Mouse (Mus musculus): ENCODE data around the gene Prss33.

Prss33 gene

DNA sequence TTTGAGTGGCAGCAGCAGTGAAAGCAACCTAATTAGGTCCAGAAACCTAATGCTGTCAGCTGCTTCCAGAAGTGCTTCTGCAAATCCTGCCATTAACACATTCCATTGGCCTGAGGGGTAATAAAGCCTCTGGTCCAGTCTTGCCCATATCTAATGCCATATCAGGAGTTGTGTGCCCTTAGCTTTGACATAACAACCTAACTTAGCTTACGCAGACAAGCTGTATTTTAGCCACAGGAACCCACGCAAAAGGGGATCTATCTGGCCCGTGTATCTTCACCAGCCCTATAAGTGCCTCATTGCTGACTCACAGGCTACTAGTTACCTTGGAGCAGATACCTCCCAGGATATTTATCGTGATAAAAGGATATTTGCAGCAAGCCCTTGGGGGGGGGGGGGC lies 10.3 kb downstream of the Prss33 start:
- no peak for DNase-seq (ENCODE audit: low read depth)

GRCm38 (mm10) chr17:23823614-23824013 lies 12.2 kb downstream of the Prss33 start:
- DNase-seq (ENCODE audit: low read depth), result no peak

- DNase-seq (ENCODE audit: low read depth), result no peak
Measured at GRCm38 (mm10) chr17:23823018-23823417, 12.8 kb downstream of the Prss33 start.

GRCm38 (mm10) chr17:23822094-23822493 lies 13.8 kb downstream of the Prss33 start:
- no peak for DNase-seq (ENCODE audit: low read depth)

DNA sequence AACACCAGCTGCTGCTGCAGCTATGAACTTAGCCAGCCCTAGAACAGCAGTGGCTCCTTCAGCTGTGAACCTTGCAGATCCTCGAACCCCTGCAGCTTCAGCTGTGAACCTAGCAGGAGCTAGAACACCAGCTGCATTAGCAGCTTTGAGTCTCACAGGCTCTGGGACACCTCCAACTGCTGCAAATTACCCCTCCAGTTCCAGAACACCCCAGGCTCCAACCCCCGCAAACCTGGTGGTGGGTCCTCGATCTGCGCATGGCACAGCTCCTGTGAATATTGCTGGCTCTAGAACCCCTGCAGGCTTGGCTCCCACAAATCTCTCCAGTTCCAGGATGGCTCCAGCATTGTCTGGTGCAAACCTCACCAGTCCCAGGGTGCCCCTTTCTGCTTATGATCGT lies 15.1 kb downstream of the Prss33 start:
- DNase-seq (ENCODE audit: low read depth), result no peak

DNA sequence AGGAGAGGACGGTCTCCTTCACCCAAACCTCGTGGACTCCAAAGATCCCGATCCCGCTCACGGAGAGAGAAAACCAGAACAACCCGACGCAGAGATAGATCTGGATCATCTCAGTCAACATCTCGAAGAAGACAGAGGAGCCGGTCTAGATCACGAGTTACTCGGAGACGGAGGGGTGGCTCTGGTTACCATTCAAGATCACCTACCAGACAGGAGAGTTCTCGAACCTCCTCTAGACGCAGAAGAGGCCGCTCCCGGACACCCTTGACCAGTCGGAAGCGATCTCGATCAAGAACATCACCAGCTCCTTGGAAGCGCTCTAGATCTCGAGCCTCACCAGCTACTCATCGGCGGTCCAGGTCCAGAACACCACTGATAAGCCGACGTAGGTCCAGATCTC lies 16.6 kb downstream of the Prss33 start:
- no peak for DNase-seq (ENCODE audit: low read depth)

- no peak for DNase-seq (ENCODE audit: low read depth)
Measured at GRCm38 (mm10) chr17:23818579-23818978, 17.3 kb downstream of the Prss33 start.

DNA sequence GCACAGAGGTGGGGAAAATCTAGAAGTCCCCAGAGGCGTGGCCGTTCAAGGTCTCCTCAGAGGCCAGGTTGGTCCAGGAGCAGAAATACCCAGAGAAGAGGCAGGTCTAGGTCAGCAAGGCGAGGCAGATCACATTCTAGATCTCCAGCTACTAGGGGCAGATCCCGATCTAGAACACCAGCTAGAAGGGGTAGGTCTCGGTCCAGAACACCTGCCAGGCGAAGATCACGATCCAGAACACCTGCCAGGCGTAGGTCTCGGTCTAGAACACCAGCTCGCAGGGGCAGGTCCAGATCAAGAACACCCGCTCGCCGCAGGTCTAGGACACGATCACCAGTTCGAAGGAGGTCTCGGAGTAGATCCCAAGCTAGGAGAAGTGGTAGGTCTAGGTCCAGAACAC lies 20.2 kb downstream of the Prss33 start:
- DNase-seq (ENCODE audit: low read depth), result no peak

GRCm38 (mm10) chr17:23807918-23808317 lies 27.9 kb downstream of the Prss33 start:
- no peak for DNase-seq (ENCODE audit: low read depth)

DNA sequence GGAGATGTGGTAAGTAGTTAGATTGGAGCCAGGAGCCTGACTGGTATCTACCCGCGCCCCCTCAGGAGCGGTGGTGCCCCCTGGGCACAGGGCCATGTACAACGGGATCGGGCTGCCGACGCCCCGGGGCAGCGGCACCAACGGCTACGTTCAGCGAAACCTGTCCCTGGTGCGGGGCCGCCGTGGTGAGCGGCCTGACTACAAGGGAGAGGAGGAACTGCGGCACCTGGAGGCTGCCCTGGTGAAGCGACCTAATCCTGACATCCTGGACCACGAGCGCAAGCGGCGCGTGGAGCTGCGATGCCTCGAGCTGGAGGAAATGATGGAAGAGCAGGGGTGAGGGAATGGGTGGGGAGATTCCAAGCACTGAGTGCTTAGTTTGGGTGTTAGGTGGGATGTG lies 29.0 kb downstream of the Prss33 start:
- DNase-seq (ENCODE audit: low read depth), result no peak

- no peak for DNase-seq (ENCODE audit: low read depth)
Measured at GRCm38 (mm10) chr17:23804426-23805085, 31.3 kb downstream of the Prss33 start.

DNA sequence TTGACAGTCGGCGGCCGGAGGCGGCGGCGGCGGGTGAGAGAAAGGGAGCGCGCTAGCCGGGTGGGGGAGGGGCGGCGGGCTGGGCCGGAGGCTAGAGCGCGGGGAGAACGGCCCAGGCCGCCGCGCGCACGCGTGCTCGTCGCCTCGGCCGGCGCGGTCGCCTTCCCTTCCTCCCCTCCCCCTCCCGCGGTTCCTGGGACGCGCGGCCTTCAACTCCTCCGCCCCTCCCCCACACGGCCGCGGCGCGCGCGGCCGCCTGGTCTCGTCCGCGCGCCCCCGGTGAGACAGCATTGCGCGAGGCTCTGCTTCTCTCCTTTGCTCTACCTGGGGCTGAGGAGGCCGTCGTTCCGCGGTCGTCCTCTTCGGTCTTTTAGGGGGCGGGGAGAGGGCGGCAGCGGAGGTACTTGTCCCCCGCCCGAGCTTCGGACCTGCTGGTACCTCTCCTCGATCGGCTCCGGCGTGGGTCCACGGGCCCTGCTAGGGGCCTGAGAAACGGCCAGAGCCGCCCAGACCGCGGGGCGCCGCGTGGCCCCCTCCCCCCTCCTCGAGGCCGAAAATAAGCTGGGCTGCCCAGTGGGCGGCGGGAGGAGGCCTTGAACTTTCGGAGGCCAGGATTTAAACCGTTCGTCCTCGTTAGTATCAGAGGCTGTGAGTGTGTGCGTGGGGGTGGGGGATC lies 32.4 kb downstream of the Prss33 start:
- DNase-seq (ENCODE audit: low read depth), result peak; percentile 73

DNA sequence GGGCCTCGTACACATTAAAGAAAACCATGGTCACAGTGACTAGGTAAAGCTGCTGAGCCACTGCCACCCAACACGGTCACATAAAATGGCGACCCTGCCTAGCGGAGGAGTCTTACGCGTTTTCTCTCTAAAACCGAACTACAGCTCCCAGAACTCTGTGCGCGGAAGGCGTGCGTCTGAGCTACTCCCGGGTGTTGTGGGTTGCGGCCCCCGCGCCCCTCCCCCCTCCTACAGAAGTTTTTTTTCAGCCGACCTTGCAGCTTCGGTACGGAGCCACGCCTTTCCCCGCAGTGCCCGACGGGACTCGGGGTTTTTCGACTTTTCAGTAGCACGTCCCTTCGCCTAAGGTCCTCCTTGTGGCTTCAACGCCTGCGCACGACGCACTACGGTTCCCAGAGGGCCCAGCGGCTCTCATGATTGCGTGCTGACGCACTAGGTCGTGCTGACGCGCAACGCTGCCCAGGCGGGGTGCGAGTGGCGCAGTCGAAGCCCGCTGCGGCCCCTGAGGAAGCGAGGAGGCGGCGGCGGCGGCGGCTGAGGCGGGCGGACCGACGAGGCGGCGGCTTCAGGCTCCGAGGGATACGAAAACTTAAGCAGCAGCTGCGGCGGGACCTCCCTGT lies 33.0 kb downstream of the Prss33 start:
- peak; percentile 97 for DNase-seq (ENCODE audit: low read depth)

GRCm38 (mm10) chr17:23801627-23802026 lies 34.2 kb downstream of the Prss33 start:
- no peak for DNase-seq (ENCODE audit: low read depth)

GRCm38 (mm10) chr17:23797316-23797715 lies 38.5 kb downstream of the Prss33 start:
- no peak for DNase-seq (ENCODE audit: low read depth)

- DNase-seq (ENCODE audit: low read depth), result no peak
Measured at GRCm38 (mm10) chr17:23795323-23795722, 40.5 kb downstream of the Prss33 start.

- no peak for DNase-seq (ENCODE audit: low read depth)
Measured at GRCm38 (mm10) chr17:23791079-23791357, 44.8 kb downstream of the Prss33 start.

GRCm38 (mm10) chr17:23790269-23791078 lies 45.4 kb downstream of the Prss33 start, which contains the start of gene Srrm2:
Gene Srrm2 (plus strand): TSS chr17:23790532.
- no peak for DNase-seq (ENCODE audit: low read depth)

DNA sequence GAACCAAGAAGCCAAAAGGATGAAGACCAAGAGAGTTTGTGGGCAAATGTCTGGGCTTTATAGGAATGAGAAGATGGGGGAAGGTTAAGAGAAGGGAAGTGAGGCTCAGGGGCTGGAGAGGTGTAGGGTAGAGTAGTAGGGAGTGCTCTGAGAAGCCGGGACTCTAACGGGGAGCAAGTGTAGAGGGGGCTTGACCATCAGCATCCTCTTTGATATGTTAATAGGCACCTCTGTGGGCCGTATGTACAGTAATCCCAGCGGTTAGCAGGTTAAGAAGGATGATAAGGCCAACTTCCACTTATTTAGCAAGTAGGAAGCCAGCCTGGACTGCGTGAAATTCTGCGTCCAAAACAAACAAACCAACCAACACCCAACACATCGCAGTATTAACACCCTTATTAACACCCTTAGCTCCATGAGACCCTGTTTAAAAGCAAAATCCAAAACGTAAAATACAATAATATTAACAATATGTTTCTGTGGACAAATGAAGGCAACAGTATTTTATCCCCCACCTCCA lies 46.0 kb downstream of the Prss33 start:
- no peak for DNase-seq (ENCODE audit: low read depth)

DNA sequence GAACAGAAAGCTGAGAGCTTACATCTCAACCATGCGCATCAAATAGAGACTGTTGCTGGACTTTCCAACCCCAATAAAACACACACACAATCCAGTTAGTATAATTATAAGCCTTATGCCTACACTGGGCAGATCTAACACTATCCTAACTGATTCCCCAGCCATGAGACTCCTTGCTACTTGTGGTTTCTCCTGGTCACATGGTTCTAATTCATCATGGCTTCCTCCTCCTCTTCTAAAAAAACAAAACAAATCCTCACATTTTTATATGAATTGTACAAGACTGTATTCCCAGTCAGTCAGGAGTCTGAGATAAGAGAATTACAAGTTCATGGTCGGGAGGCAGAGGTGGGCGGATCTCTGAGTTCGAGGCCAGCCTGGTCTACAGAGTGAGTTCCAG lies 46.9 kb downstream of the Prss33 start:
- no peak for DNase-seq (ENCODE audit: low read depth)

DNA sequence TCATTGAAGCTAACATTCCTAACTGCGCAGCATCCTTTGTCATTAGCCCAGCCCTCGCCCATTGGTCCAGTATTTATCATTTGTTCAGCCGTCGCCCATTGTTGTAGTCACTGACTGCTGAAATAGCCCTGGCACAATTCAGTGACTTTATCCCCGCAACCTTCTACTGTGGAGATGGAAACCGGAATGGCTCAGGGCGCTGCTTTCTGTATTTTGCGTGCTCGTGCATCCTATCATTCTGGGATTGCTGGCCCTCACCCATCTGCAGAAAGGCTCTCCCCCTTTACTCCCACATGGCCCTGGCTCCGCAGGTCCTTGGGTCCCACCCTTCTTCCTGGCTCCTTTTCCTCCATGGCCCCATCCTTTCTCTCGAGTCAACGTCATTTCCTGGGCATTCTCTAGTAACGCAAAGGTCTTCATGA lies 49.3 kb downstream of the Prss33 start:
- no peak for DNase-seq (ENCODE audit: low read depth)
